Mouse (Mus musculus): ENCODE measurements around the gene Gapdh. TPM values are rescaled to one million over a fixed set of nuclear protein-coding genes. Genes with fewer than 3 reads are reported as not detected.

The Gapdh gene
- total RNA-seq, 1 experiment: 2,407 TPM

- H3K4me3 ChIP-seq (ENCODE audit: insufficient read depth in 1 of 2, low read depth in 1 of 2, low read length in 2 of 2, poor library complexity in 1 of 2, severe bottlenecking in 1 of 2): no peak overlapping the region
- TF ChIP-seq HCFC1 (IDR thresholded peaks at IDR 0.05; ENCODE audit: borderline replicate concordance, insufficient read depth, low read length) (no peak), CHD2 (IDR thresholded peaks at IDR 0.05; ENCODE audit: low read depth, low read length) (no peak), ZC3H11A (IDR thresholded peaks at IDR 0.05; ENCODE audit: borderline replicate concordance, low read depth, low read length) (no peak), MAFK (IDR thresholded peaks at IDR 0.05; ENCODE audit: insufficient read depth, low read depth, low read length) (no peak), ZNF384 (IDR thresholded peaks at IDR 0.05; ENCODE audit: low read depth, low read length) (no peak)
- no peak overlapping the region for H3K27ac ChIP-seq (ENCODE audit: insufficient read depth, low read depth, low read length, poor library complexity, severe bottlenecking)
- H3K36me3 ChIP-seq (ENCODE audit: control insufficient read depth, insufficient read depth, low read length, poor library complexity, severe bottlenecking): peaks cover 69% of the 10 kb centered on the region
- in situ Hi-C loops (cut with MboI; ENCODE audit: low sequenced_read_pairs in 2 of 2, unreplicated experiment in 2 of 2): no loop called here
- DNase-seq (ENCODE audit: low read depth, low spot score): no peak
- H3K9ac ChIP-seq (ENCODE audit: insufficient read depth, low read depth, low read length, poor library complexity, severe bottlenecking): no peak overlapping the region
- H3K4me1 ChIP-seq (ENCODE audit: control insufficient read depth in 2 of 2, insufficient read depth in 2 of 2, low read length in 2 of 2, poor library complexity in 1 of 2): peaks cover 16 to 33% of the 10 kb centered on the region in 2 experiments; a peak in 2 of 4 replicates
- no peaks in the 10 kb centered on the region for H3K9me3 ChIP-seq (ENCODE audit: control insufficient read depth, insufficient read depth, low read depth, low read length)
Observed at GRCm38 (mm10) chr6:125170194-125170593, 3.9 kb upstream of the Gapdh start.

GRCm38 (mm10) chr6:125168086-125168485 lies 1.8 kb upstream of the Gapdh start:
- DNase-seq (ENCODE audit: low read depth, low spot score): no peak
- in situ Hi-C loops (cut with MboI; ENCODE audit: low sequenced_read_pairs in 2 of 2, unreplicated experiment in 2 of 2): no loop called here
- no peak overlapping the region for H3K4me3 ChIP-seq (ENCODE audit: insufficient read depth in 1 of 2, low read depth in 1 of 2, low read length in 2 of 2, poor library complexity in 1 of 2, severe bottlenecking in 1 of 2)
- peaks cover 14 to 25% of the 10 kb centered on the region in 2 experiments; a peak in 2 of 4 replicates for H3K4me1 ChIP-seq (ENCODE audit: control insufficient read depth in 2 of 2, insufficient read depth in 2 of 2, low read length in 2 of 2, poor library complexity in 1 of 2)
- 0 out of 2 replicates have a peak overlapping the region, but pooled peaks have one; percentile 78 for H3K27ac ChIP-seq (ENCODE audit: insufficient read depth, low read depth, low read length, poor library complexity, severe bottlenecking)
- TF ChIP-seq ZNF384 (IDR thresholded peaks at IDR 0.05; ENCODE audit: low read depth, low read length): no peak
- no peak for TF ChIP-seq ZC3H11A (IDR thresholded peaks at IDR 0.05; ENCODE audit: borderline replicate concordance, low read depth, low read length)
- TF ChIP-seq CHD2 (IDR thresholded peaks at IDR 0.05; ENCODE audit: low read depth, low read length): no peak
- TF ChIP-seq HCFC1 (IDR thresholded peaks at IDR 0.05; ENCODE audit: borderline replicate concordance, insufficient read depth, low read length): no peak
- TF ChIP-seq MAFK (IDR thresholded peaks at IDR 0.05; ENCODE audit: insufficient read depth, low read depth, low read length): no peak
- H3K9me3 ChIP-seq (ENCODE audit: control insufficient read depth, insufficient read depth, low read depth, low read length): no peaks in the 10 kb centered on the region
- H3K9ac ChIP-seq (ENCODE audit: insufficient read depth, low read depth, low read length, poor library complexity, severe bottlenecking): peak overlapping the region; percentile 3; the same call in 1 of the 2 replicates
- H3K36me3 ChIP-seq (ENCODE audit: control insufficient read depth, insufficient read depth, low read length, poor library complexity, severe bottlenecking): peaks cover 71% of the 10 kb centered on the region

- peaks cover 7 to 19% of the 10 kb centered on the region in 2 experiments; a peak in 2 of 4 replicates for H3K4me1 ChIP-seq (ENCODE audit: control insufficient read depth in 2 of 2, insufficient read depth in 2 of 2, low read length in 2 of 2, poor library complexity in 1 of 2)
Observed at GRCm38 (mm10) chr6:125166861-125167650, 789 bp upstream of the Gapdh start.

GRCm38 (mm10) chr6:125165328-125165891 lies 857 bp downstream of the Gapdh start:
- no peaks in the 10 kb centered on the region for H3K9me3 ChIP-seq (ENCODE audit: control insufficient read depth, insufficient read depth, low read depth, low read length)
- peaks cover 53% of the 10 kb centered on the region for H3K36me3 ChIP-seq (ENCODE audit: control insufficient read depth, insufficient read depth, low read length, poor library complexity, severe bottlenecking)
- DNase-seq (ENCODE audit: low read depth, low spot score): peak; percentile 96
- H3K27ac ChIP-seq (ENCODE audit: insufficient read depth, low read depth, low read length, poor library complexity, severe bottlenecking): peak overlapping the region; percentile 97
- H3K4me3 ChIP-seq (ENCODE audit: insufficient read depth in 1 of 2, low read depth in 1 of 2, low read length in 2 of 2, poor library complexity in 1 of 2, severe bottlenecking in 1 of 2): peak overlapping the region; percentile 87 to 99
- in situ Hi-C loops (cut with MboI; ENCODE audit: low sequenced_read_pairs in 2 of 2, unreplicated experiment in 2 of 2): no loop called here
- peaks cover 2 to 18% of the 10 kb centered on the region in 2 experiments; a peak in 1 of 4 replicates for H3K4me1 ChIP-seq (ENCODE audit: control insufficient read depth in 2 of 2, insufficient read depth in 2 of 2, low read length in 2 of 2, poor library complexity in 1 of 2)
- peak overlapping the region; percentile 98 for H3K9ac ChIP-seq (ENCODE audit: insufficient read depth, low read depth, low read length, poor library complexity, severe bottlenecking)
- peak; percentile 63; the same call in 1 of the 2 replicates for TF ChIP-seq HCFC1 (IDR thresholded peaks at IDR 0.05; ENCODE audit: borderline replicate concordance, insufficient read depth, low read length)
- 0 out of 2 replicates have a peak, but pooled peaks have one; percentile 37 for TF ChIP-seq MAFK (IDR thresholded peaks at IDR 0.05; ENCODE audit: insufficient read depth, low read depth, low read length)
- TF ChIP-seq ZNF384 (IDR thresholded peaks at IDR 0.05; ENCODE audit: low read depth, low read length): no peak
- TF ChIP-seq ZC3H11A (IDR thresholded peaks at IDR 0.05; ENCODE audit: borderline replicate concordance, low read depth, low read length): no peak
- no peak; the same call in 1 of the 2 replicates for TF ChIP-seq CHD2 (IDR thresholded peaks at IDR 0.05; ENCODE audit: low read depth, low read length)

More at GRCm38 (mm10) chr6:125166861-125167650, 789 bp upstream of the Gapdh start:
- no peak for TF ChIP-seq CHD2 (IDR thresholded peaks at IDR 0.05; ENCODE audit: low read depth, low read length)
- peak; percentile 91 for TF ChIP-seq MAFK (IDR thresholded peaks at IDR 0.05; ENCODE audit: insufficient read depth, low read depth, low read length)
- no peak for TF ChIP-seq ZC3H11A (IDR thresholded peaks at IDR 0.05; ENCODE audit: borderline replicate concordance, low read depth, low read length)
- TF ChIP-seq HCFC1 (IDR thresholded peaks at IDR 0.05; ENCODE audit: borderline replicate concordance, insufficient read depth, low read length): no peak
- no peak for TF ChIP-seq ZNF384 (IDR thresholded peaks at IDR 0.05; ENCODE audit: low read depth, low read length)
- H3K27ac ChIP-seq (ENCODE audit: insufficient read depth, low read depth, low read length, poor library complexity, severe bottlenecking): peak overlapping the region; percentile 78
- no peaks in the 10 kb centered on the region for H3K9me3 ChIP-seq (ENCODE audit: control insufficient read depth, insufficient read depth, low read depth, low read length)
- peaks cover 70% of the 10 kb centered on the region for H3K36me3 ChIP-seq (ENCODE audit: control insufficient read depth, insufficient read depth, low read length, poor library complexity, severe bottlenecking)
- DNase-seq (ENCODE audit: low read depth, low spot score): no peak
- H3K9ac ChIP-seq (ENCODE audit: insufficient read depth, low read depth, low read length, poor library complexity, severe bottlenecking): peak overlapping the region; percentile 92
- H3K4me3 ChIP-seq (ENCODE audit: insufficient read depth in 1 of 2, low read depth in 1 of 2, low read length in 2 of 2, poor library complexity in 1 of 2, severe bottlenecking in 1 of 2): peak overlapping the region; percentile 87 to 99
- in situ Hi-C loops (cut with MboI; ENCODE audit: low sequenced_read_pairs in 2 of 2, unreplicated experiment in 2 of 2): no loop called here
